ENCODE assay signal across 9 mouse cellular contexts in genomic region chr11:106134580-106135528, GRCm38 (mm10). TPM values are rescaled to one million over a fixed set of nuclear protein-coding genes. Genes with fewer than 3 reads are reported as not detected.
DNase-seq lines count a peak whose midpoint lies in the region; ATAC-seq lines count a peak whose summit lies in the region.
"Had no signal": no experiment of that assay in that cellular context is flagged by ENCODE, and none has a peak within 500 bp of the region (broad histone marks: within the 10 kb centered on the region; RNA-seq: fewer than 3 reads in every experiment).

No protein-coding gene starts in this region.

- H3K4me1 ChIP-seq in embryonic facial prominence, embryonic 11.5 days (ENCODE audit: control insufficient read depth, insufficient read depth, low read length) = no peaks in the 10 kb centered on the region
- H3K4me1 ChIP-seq in heart, embryonic 12.5 days (replicated peaks) = peaks cover 26% of the 10 kb centered on the region
- H3K4me1 ChIP-seq in kidney, embryonic 14.5 days (ENCODE audit: control insufficient read depth, insufficient read depth, low read length) = peaks cover 8% of the 10 kb centered on the region; the same call in 1 of the 2 replicates

- no peak overlapping the region for H3K4me2 ChIP-seq in embryonic facial prominence, embryonic 11.5 days (ENCODE audit: low read depth, low read length)
- H3K4me2 ChIP-seq in heart, embryonic 12.5 days = peak overlapping the region; percentile 53
- H3K4me2 ChIP-seq in kidney, embryonic 14.5 days (replicated peaks; ENCODE audit: low read depth, low read length) = peak overlapping the region; percentile 12; the same call in 1 of the 2 replicates

- WGBS in embryonic facial prominence, embryonic 11.5 days = 33% methylated on average over 8 of the region's 8 CpGs
- 8% methylated on average over 8 of the region's 8 CpGs for WGBS in heart, embryonic 12.5 days
- 39% methylated on average over 8 of the region's 8 CpGs for WGBS in kidney, embryonic 14.5 days

- no peak for ATAC-seq in embryonic facial prominence, embryonic 11.5 days (replicated peaks; ENCODE audit: insufficient number of reproducible peaks, low FRiP score, low TSS enrichment, low read depth)
- ATAC-seq in heart, embryonic 12.5 days (ENCODE audit: insufficient number of reproducible peaks, low FRiP score) = peak; percentile 94
- peak; percentile 83; the same call in 1 of the 2 replicates for ATAC-seq in kidney, embryonic 14.5 days (ENCODE audit: low FRiP score, low TSS enrichment)

- peak overlapping the region; percentile 48; the same call in 1 of the 2 replicates for H3K27ac ChIP-seq in embryonic facial prominence, embryonic 11.5 days (replicated peaks; ENCODE audit: low read depth, low read length)
- peak overlapping the region; percentile 94 for H3K27ac ChIP-seq in heart, embryonic 12.5 days (ENCODE audit: poor library complexity, severe bottlenecking)
- H3K27ac ChIP-seq in kidney, embryonic 14.5 days (ENCODE audit: low read depth, low read length) = peak overlapping the region; percentile 81

- no peaks in the 10 kb centered on the region for H3K36me3 ChIP-seq in embryonic facial prominence, embryonic 11.5 days (replicated peaks; ENCODE audit: control insufficient read depth, insufficient read depth, low read depth, low read length)
- peaks cover 39% of the 10 kb centered on the region for H3K36me3 ChIP-seq in heart, embryonic 12.5 days
- H3K36me3 ChIP-seq in kidney, embryonic 14.5 days (ENCODE audit: control insufficient read depth, insufficient read depth, low read length) = peaks cover 26% of the 10 kb centered on the region; the same call in 1 of the 2 replicates

- H3K9me3 ChIP-seq in embryonic facial prominence, embryonic 11.5 days (replicated peaks; ENCODE audit: control insufficient read depth, low read length) = no peaks in the 10 kb centered on the region
- no peaks in the 10 kb centered on the region for H3K9me3 ChIP-seq in heart, embryonic 12.5 days (replicated peaks)
- no peaks in the 10 kb centered on the region for H3K9me3 ChIP-seq in kidney, embryonic 14.5 days (ENCODE audit: control insufficient read depth, low read length)

- DNase-seq in cerebellum, adult 11 months = peak; percentile 39
- no peak for DNase-seq in cerebellum, postnatal 4 days (ENCODE audit: low spot score in 2 of 2)
- peak; percentile 59 for DNase-seq in R1 (ENCODE audit: low read depth, low spot score)
- DNase-seq in embryonic facial prominence, embryonic 11.5 days (ENCODE audit: low spot score) = peak; percentile 24
- peak; percentile 91 for DNase-seq in lung, postnatal 14 days
- DNase-seq in retina, embryonic 14.5 days (ENCODE audit: low spot score) = peak; percentile 56

- no peaks in the 10 kb centered on the region for H3K27me3 ChIP-seq in embryonic facial prominence, embryonic 11.5 days (ENCODE audit: control insufficient read depth, insufficient read depth, low read length)
- H3K27me3 ChIP-seq in heart, embryonic 12.5 days (replicated peaks) = no peaks in the 10 kb centered on the region
- H3K27me3 ChIP-seq in kidney, embryonic 14.5 days (ENCODE audit: control insufficient read depth, insufficient read depth, low read length) = no peaks in the 10 kb centered on the region

- no peak overlapping the region for H3K4me3 ChIP-seq in embryonic facial prominence, embryonic 11.5 days (ENCODE audit: low read depth, low read length)
- H3K4me3 ChIP-seq in heart, embryonic 12.5 days = no peak overlapping the region
- H3K4me3 ChIP-seq in kidney, embryonic 14.5 days (ENCODE audit: low read length) = no peak overlapping the region

- H3K9ac ChIP-seq in embryonic facial prominence, embryonic 11.5 days (replicated peaks; ENCODE audit: low read length) = no peak overlapping the region
- peak overlapping the region; percentile 54 for H3K9ac ChIP-seq in heart, embryonic 12.5 days
- H3K9ac ChIP-seq in kidney, embryonic 14.5 days (ENCODE audit: low read depth, low read length) = peak overlapping the region; percentile 3; the same call in 1 of the 2 replicates

RNA-seq across cellular contexts. Expression of gene Gm10840, which starts 25.8 kb away (rescaled TPM):
- polyA plus RNA-seq in embryonic facial prominence, embryonic 11.5 days (2014; fragmentation: Nextera tagmentation; extraction: Ambion mirVana) = 0.92 TPM in 1 of 2 replicates, not detected in the other
- polyA plus RNA-seq in heart, embryonic 12.5 days (2016; fragmentation: Nextera tagmentation; extraction: Ambion mirVana) = not detected in 2 replicates
- not detected in 2 replicates for polyA plus RNA-seq in kidney, embryonic 14.5 days (2014; fragmentation: Nextera tagmentation; extraction: Ambion mirVana)
- polyA plus RNA-seq: C2C12 had no signal

RNA-seq across cellular contexts. Expression of gene Limd2, which starts 25.8 kb away (rescaled TPM):
- polyA plus RNA-seq in embryonic facial prominence, embryonic 11.5 days (2014; fragmentation: Nextera tagmentation; extraction: Ambion mirVana) = 431 and 442 TPM in 2 replicates
- polyA plus RNA-seq in heart, embryonic 12.5 days (2016; fragmentation: Nextera tagmentation; extraction: Ambion mirVana) = 125 and 135 TPM in 2 replicates
- 216 and 266 TPM in 2 replicates for polyA plus RNA-seq in kidney, embryonic 14.5 days (2014; fragmentation: Nextera tagmentation; extraction: Ambion mirVana)

RNA-seq across cellular contexts. Expression of gene Map3k3, which starts 50.4 kb away (rescaled TPM):
- polyA plus RNA-seq in embryonic facial prominence, embryonic 11.5 days (2014; fragmentation: Nextera tagmentation; extraction: Ambion mirVana) = 15.7 and 16.8 TPM in 2 replicates
- 35.0 and 35.3 TPM in 2 replicates for polyA plus RNA-seq in heart, embryonic 12.5 days (2016; fragmentation: Nextera tagmentation; extraction: Ambion mirVana)
- 23.2 and 25.7 TPM in 2 replicates for polyA plus RNA-seq in kidney, embryonic 14.5 days (2014; fragmentation: Nextera tagmentation; extraction: Ambion mirVana)

Comparison
In these comparisons a context has a peak if more than half of its experiments do, and no peak if none do; other contexts are left out.
1. DNase-seq: peak in cerebellum, adult 11 months (single experiment), R1 (single experiment), embryonic facial prominence, embryonic 11.5 days (single experiment), lung, postnatal 14 days (single experiment) and retina, embryonic 14.5 days (single experiment); none in cerebellum, postnatal 4 days (0 of 2).
2. Peak in every context shown above with its lines, with median percentiles within 50 percentile points of each other: H3K27ac ChIP-seq.